Comparison of ENCODE assay signal across 14 mouse cellular contexts in genomic region chr11:63569785-63570479, GRCm38 (mm10).
DNase-seq lines count a peak whose midpoint lies in the region; ATAC-seq and TF ChIP-seq lines count a peak whose summit lies in the region.
"Had no signal": no experiment of that assay in that cellular context is flagged by ENCODE, and none has a peak within 500 bp of the region (broad histone marks: within the 10 kb centered on the region; RNA-seq: fewer than 3 reads in every experiment).

No protein-coding gene starts in this region.

- no peak for TF ChIP-seq POLR2A in liver, adult 2 months (IDR thresholded peaks at IDR 0.05; ENCODE audit: extremely low read depth, insufficient read depth, low read length)
- no peak for TF ChIP-seq POLR2A in kidney, adult 2 months (IDR thresholded peaks at IDR 0.05; ENCODE audit: low read depth, low read length)

- no peaks in the 10 kb centered on the region for H3K79me2 ChIP-seq in liver, adult 2 months (ENCODE audit: control insufficient read depth, insufficient read depth, low read length)

- H3K9ac ChIP-seq in forebrain, embryonic 14.5 days (ENCODE audit: low read length), result no peak overlapping the region
- no peak overlapping the region for H3K9ac ChIP-seq in forebrain, embryonic 13.5 days
- H3K9ac ChIP-seq in liver, adult 2 months (ENCODE audit: low read depth, low read length), result no peak overlapping the region
- H3K9ac ChIP-seq in liver, embryonic 11.5 days (ENCODE audit: low read depth, low read length), result no peak overlapping the region
- H3K9ac ChIP-seq: lung, embryonic 14.5 days; neural tube, embryonic 15.5 days had no signal

- no peak for ATAC-seq in forebrain, embryonic 14.5 days
- ATAC-seq in forebrain, embryonic 13.5 days, result no peak
- ATAC-seq in liver, embryonic 11.5 days (replicated peaks; ENCODE audit: low FRiP score), result no peak
- ATAC-seq: hindbrain, postnatal 0 days had no signal

- H3K27ac ChIP-seq in forebrain, embryonic 14.5 days (ENCODE audit: low read depth, low read length), result no peak overlapping the region
- no peak overlapping the region for H3K27ac ChIP-seq in forebrain, embryonic 13.5 days
- no peak overlapping the region for H3K27ac ChIP-seq in liver, adult 2 months (replicated peaks; ENCODE audit: insufficient read depth, low read depth, low read length)
- no peak overlapping the region for H3K27ac ChIP-seq in liver, embryonic 11.5 days (ENCODE audit: low read depth, low read length)
- no peak overlapping the region for H3K27ac ChIP-seq in kidney, adult 2 months (ENCODE audit: insufficient read depth, low read depth, low read length)
- H3K27ac ChIP-seq: hindbrain, postnatal 0 days; left cerebral cortex, adult 2 months; neural tube, embryonic 15.5 days had no signal

- no peak overlapping the region for H3K4me3 ChIP-seq in forebrain, embryonic 14.5 days (ENCODE audit: low read depth, low read length)
- H3K4me3 ChIP-seq in forebrain, embryonic 13.5 days, result no peak overlapping the region
- no peak overlapping the region for H3K4me3 ChIP-seq in liver, adult 2 months (ENCODE audit: insufficient read depth, low read depth, low read length)
- H3K4me3 ChIP-seq in liver, embryonic 11.5 days (ENCODE audit: low read depth, low read length), result no peak overlapping the region
- H3K4me3 ChIP-seq in kidney, adult 2 months (ENCODE audit: insufficient read depth, low read depth, low read length), result no peak overlapping the region
- H3K4me3 ChIP-seq: left cerebral cortex, adult 2 months; neural tube, embryonic 15.5 days had no signal

- no peaks in the 10 kb centered on the region for H3K36me3 ChIP-seq in forebrain, embryonic 14.5 days (ENCODE audit: control insufficient read depth, insufficient read depth, low read length)
- no peaks in the 10 kb centered on the region for H3K36me3 ChIP-seq in forebrain, embryonic 13.5 days (ENCODE audit: poor library complexity, severe bottlenecking)
- H3K36me3 ChIP-seq in liver, adult 2 months (ENCODE audit: control insufficient read depth, insufficient read depth, low read length), result no peaks in the 10 kb centered on the region
- H3K36me3 ChIP-seq in liver, embryonic 11.5 days (ENCODE audit: control insufficient read depth, insufficient read depth, low read length), result no peaks in the 10 kb centered on the region
- no peaks in the 10 kb centered on the region for H3K36me3 ChIP-seq in kidney, adult 2 months (ENCODE audit: control insufficient read depth, insufficient read depth, low read length)
- H3K36me3 ChIP-seq: neural tube, embryonic 15.5 days had no signal

- H3K9me3 ChIP-seq in forebrain, embryonic 14.5 days (replicated peaks; ENCODE audit: control insufficient read depth, low read length), result no peaks in the 10 kb centered on the region
- no peaks in the 10 kb centered on the region for H3K9me3 ChIP-seq in forebrain, embryonic 13.5 days (replicated peaks)
- no peaks in the 10 kb centered on the region for H3K9me3 ChIP-seq in liver, embryonic 11.5 days (ENCODE audit: control insufficient read depth, low read length)
- H3K9me3 ChIP-seq: neural tube, embryonic 15.5 days had no signal

- H3K4me1 ChIP-seq in forebrain, embryonic 14.5 days (ENCODE audit: control insufficient read depth, insufficient read depth, low read length), result no peaks in the 10 kb centered on the region
- no peaks in the 10 kb centered on the region for H3K4me1 ChIP-seq in forebrain, embryonic 13.5 days
- peaks cover 2% of the 10 kb centered on the region; the same call in 1 of the 2 replicates for H3K4me1 ChIP-seq in liver, adult 2 months (ENCODE audit: control insufficient read depth, insufficient read depth, low read length)
- H3K4me1 ChIP-seq in liver, embryonic 11.5 days (replicated peaks; ENCODE audit: control insufficient read depth, insufficient read depth, low read length), result no peaks in the 10 kb centered on the region; the same call in 1 of the 2 replicates
- H3K4me1 ChIP-seq in kidney, adult 2 months (ENCODE audit: control insufficient read depth, insufficient read depth, low read length), result no peaks in the 10 kb centered on the region
- H3K4me1 ChIP-seq: neural tube, embryonic 15.5 days had no signal

- peak; percentile 23 for DNase-seq in forebrain, embryonic 14.5 days (ENCODE audit: low spot score)
- DNase-seq in liver, adult 2 months (ENCODE audit: extremely low read depth, low read depth, low spot score), result peak; percentile 57
- DNase-seq in liver, embryonic 11.5 days (ENCODE audit: low spot score), result no peak
- DNase-seq in kidney, adult 2 months, result peak; percentile 22
- peak; percentile 32 for DNase-seq in yolk sac, embryonic 10.5 days (ENCODE audit: low spot score)
- DNase-seq in right cerebral cortex, adult 18-20 months, result no peak
- no peak for DNase-seq in cerebellum, adult 18-20 months
- DNase-seq: adrenal gland, postnatal 36 days; cerebellum, adult 11 months; lung, embryonic 14.5 days had no signal

- WGBS in forebrain, embryonic 14.5 days, result 57% methylated on average over 15 of the region's 15 CpGs
- 62% methylated on average over 15 of the region's 15 CpGs for WGBS in forebrain, embryonic 13.5 days
- 64% methylated on average over 15 of the region's 15 CpGs for WGBS in liver, adult 2 months
- 49% methylated on average over 15 of the region's 15 CpGs for WGBS in liver, embryonic 11.5 days
- 35% methylated on average over 15 of the region's 15 CpGs for WGBS in kidney, adult 2 months

- H3K4me2 ChIP-seq in forebrain, embryonic 14.5 days (ENCODE audit: low read length), result no peak overlapping the region
- no peak overlapping the region for H3K4me2 ChIP-seq in forebrain, embryonic 13.5 days
- H3K4me2 ChIP-seq in liver, embryonic 11.5 days, result no peak overlapping the region
- H3K4me2 ChIP-seq: lung, embryonic 14.5 days; neural tube, embryonic 15.5 days had no signal

- H3K27me3 ChIP-seq in forebrain, embryonic 14.5 days (replicated peaks; ENCODE audit: control insufficient read depth, insufficient read depth, low read length), result no peaks in the 10 kb centered on the region
- H3K27me3 ChIP-seq in forebrain, embryonic 13.5 days, result no peaks in the 10 kb centered on the region
- H3K27me3 ChIP-seq in liver, adult 2 months (ENCODE audit: control insufficient read depth, insufficient read depth, low read length), result no peaks in the 10 kb centered on the region
- H3K27me3 ChIP-seq in liver, embryonic 11.5 days (replicated peaks; ENCODE audit: control insufficient read depth, insufficient read depth, low read length), result no peaks in the 10 kb centered on the region
- H3K27me3 ChIP-seq in kidney, adult 2 months (replicated peaks; ENCODE audit: control insufficient read depth, insufficient read depth, low read length), result no peaks in the 10 kb centered on the region
- H3K27me3 ChIP-seq: neural tube, embryonic 15.5 days had no signal

- TF ChIP-seq CTCF in liver, adult 2 months (IDR thresholded peaks at IDR 0.05; ENCODE audit: low read depth, low read length), result no peak
- TF ChIP-seq CTCF in kidney, adult 2 months (conservative IDR thresholded peaks at IDR 0.05; ENCODE audit: insufficient read depth, insufficient read length, low read depth, low read length), result no peak

Comparison
In these comparisons a context has a peak if more than half of its experiments do, and no peak if none do; other contexts are left out.
1. DNase-seq: peak in forebrain, embryonic 14.5 days (single experiment), liver, adult 2 months (single experiment), kidney, adult 2 months (single experiment) and yolk sac, embryonic 10.5 days (single experiment); none in liver, embryonic 11.5 days (single experiment), right cerebral cortex, adult 18-20 months (single experiment) and cerebellum, adult 18-20 months (0 of 2).